Mouse (Mus musculus) MN1 (cell line): ENCODE data around the gene Serinc1.

Experiments used
- DNase-seq: peaks from one replicate; pipeline ENCODE4 v3.0.0-alpha.2; 2016; ENCODE audit warnings: low spot score

Gene Serinc1

GRCm38 (mm10) chr10:57484741-57485140 is 47.6 kb downstream of the Serinc1 start:
- no peak for DNase-seq

GRCm38 (mm10) chr10:57481717-57482116 is 50.6 kb downstream of the Serinc1 start:
- no peak for DNase-seq

- no peak for DNase-seq
These were observed 55.0 kb downstream of the Serinc1 start for GRCm38 (mm10) chr10:57477121-57477843.
